Mouse (Mus musculus): Measurements from ENCODE around the gene Apoa2.

Apoa2 gene

GRCm38 (mm10) chr1:171224857-171225256, at the start of gene Apoa2:
TSS of gene Apoa2 (plus strand) at chr1:171225054.
- in situ Hi-C loops (cut with MboI; ENCODE audit: unreplicated experiment in 2 of 2): loop anchor here (5.0 to 25.0 kb wide), 7 partner anchors 58 to 588 kb away; partner anchors contain the start of genes Fcgr4 (in 1 of the 2) and Olfml2b (in 1 of the 2)

GRCm38 (mm10) chr1:171179487-171180171, 45.2 kb upstream of the Apoa2 start:
- in situ Hi-C loops (cut with MboI; ENCODE audit: unreplicated experiment in 2 of 2): no loop called here

GRCm38 (mm10) chr1:171183025-171183424, 41.8 kb upstream of the Apoa2 start:
- in situ Hi-C loops (cut with MboI; ENCODE audit: unreplicated experiment in 2 of 2): no loop called here

- in situ Hi-C loops (cut with MboI; ENCODE audit: unreplicated experiment in 2 of 2): no loop called here
These were observed 41.2 kb upstream of the Apoa2 start for GRCm38 (mm10) chr1:171183620-171184019.

- in situ Hi-C loops (cut with MboI; ENCODE audit: unreplicated experiment in 2 of 2): no loop called here
These were observed 40.5 kb upstream of the Apoa2 start for GRCm38 (mm10) chr1:171184314-171184713.

- in situ Hi-C loops (cut with MboI; ENCODE audit: unreplicated experiment in 2 of 2): no loop called here
These were observed 39.2 kb upstream of the Apoa2 start for GRCm38 (mm10) chr1:171185655-171186054.

GRCm38 (mm10) chr1:171187851-171188700, 36.8 kb upstream of the Apoa2 start:
- in situ Hi-C loops (cut with MboI; ENCODE audit: unreplicated experiment in 2 of 2): no loop called here

- in situ Hi-C loops (cut with MboI; ENCODE audit: unreplicated experiment in 2 of 2): no loop called here
These were observed 35.8 kb upstream of the Apoa2 start for GRCm38 (mm10) chr1:171189046-171189445.

GRCm38 (mm10) chr1:171189476-171190114, 35.3 kb upstream of the Apoa2 start:
- in situ Hi-C loops (cut with MboI; ENCODE audit: unreplicated experiment in 2 of 2): no loop called here

- in situ Hi-C loops (cut with MboI; ENCODE audit: unreplicated experiment in 2 of 2): no loop called here
These were observed 34.0 kb upstream of the Apoa2 start for GRCm38 (mm10) chr1:171190832-171191231.

GRCm38 (mm10) chr1:171192283-171192682, 32.6 kb upstream of the Apoa2 start:
- in situ Hi-C loops (cut with MboI; ENCODE audit: unreplicated experiment in 2 of 2): no loop called here

- in situ Hi-C loops (cut with MboI; ENCODE audit: unreplicated experiment in 2 of 2): no loop called here
These were observed 31.6 kb upstream of the Apoa2 start for GRCm38 (mm10) chr1:171193093-171193840.

GRCm38 (mm10) chr1:171193911-171194830, 30.7 kb upstream of the Apoa2 start:
- in situ Hi-C loops (cut with MboI; ENCODE audit: unreplicated experiment in 2 of 2): no loop called here

GRCm38 (mm10) chr1:171195046-171195822, 29.6 kb upstream of the Apoa2 start:
- in situ Hi-C loops (cut with MboI; ENCODE audit: unreplicated experiment in 2 of 2): no loop called here

- in situ Hi-C loops (cut with MboI; ENCODE audit: unreplicated experiment in 2 of 2): no loop called here
These were observed 28.9 kb upstream of the Apoa2 start, which contains the start of gene Pcp4l1 for GRCm38 (mm10) chr1:171195887-171196397. TSS of gene Pcp4l1 (minus strand) at chr1:171196268.

- in situ Hi-C loops (cut with MboI; ENCODE audit: unreplicated experiment in 2 of 2): no loop called here
These were observed 25.3 kb upstream of the Apoa2 start for GRCm38 (mm10) chr1:171199532-171199931.

- in situ Hi-C loops (cut with MboI; ENCODE audit: unreplicated experiment in 2 of 2): no loop called here
These were observed 24.1 kb upstream of the Apoa2 start for GRCm38 (mm10) chr1:171200769-171201168.

- in situ Hi-C loops (cut with MboI; ENCODE audit: unreplicated experiment in 2 of 2): no loop called here
These were observed 21.2 kb upstream of the Apoa2 start for GRCm38 (mm10) chr1:171203471-171204248.
